Mouse (Mus musculus) forebrain, embryonic 14.5 days (tissue): ENCODE results near the gene Adprhl1. TPM values are rescaled to one million over a fixed set of nuclear protein-coding genes. Genes with fewer than 3 reads are reported as not detected.

Source experiments
- ATAC-seq: fragments of 200-750 bp; cut with Nextera tagmentation; 2 replicates; pipeline ENCODE4 v1.8.0; 2017; ENCODE audit warnings: mild to moderate bottlenecking, moderate library complexity
- DNase-seq: peaks from one replicate; pipeline ENCODE4 v3.0.0-alpha.2; 2015; ENCODE audit warnings: low spot score
- H3K27ac ChIP-seq: fragments of 300-500 bp; sonication (generic); 2 replicates; pipeline ENCODE4 v1.5.1; 2014; ENCODE audit warnings: low read depth, mild to moderate bottlenecking, control low read depth, low read length, moderate library complexity
- H3K27me3 ChIP-seq: fragments of 300-500 bp; sonication (generic); replicated peaks from 2 replicates; pipeline ENCODE4 v1.6.1; 2014; ENCODE audit warnings: low read length, control low read depth, mixed read lengths; ENCODE audit not compliant: control insufficient read depth, insufficient read depth
- H3K36me3 ChIP-seq: fragments of 300-500 bp; sonication (generic); 2 replicates; pipeline ENCODE4 v1.6.1; 2014; ENCODE audit warnings: low read length, control low read depth; ENCODE audit not compliant: control insufficient read depth, insufficient read depth
- H3K4me1 ChIP-seq: fragments of 300-500 bp; sonication (generic); 2 replicates; pipeline ENCODE4 v1.6.1; 2014; ENCODE audit warnings: antibody characterized with exemption, low read length, control low read depth; ENCODE audit not compliant: control insufficient read depth, insufficient read depth
- H3K4me2 ChIP-seq: fragments of 300-500 bp; sonication (generic); 2 replicates; pipeline ENCODE4 v1.6.1; 2014; ENCODE audit warnings: mild to moderate bottlenecking, control low read depth, low read length
- H3K4me3 ChIP-seq: fragments of 300-500 bp; sonication (generic); 2 replicates; pipeline ENCODE4 v1.5.1; 2014; ENCODE audit warnings: low read depth, low read length, control low read depth
- H3K9ac ChIP-seq: fragments of 300-500 bp; sonication (generic); 2 replicates; pipeline ENCODE4 v1.6.1; 2014; ENCODE audit warnings: mild to moderate bottlenecking, low read length, control low read depth, moderate library complexity
- H3K9me3 ChIP-seq: fragments of 300-500 bp; sonication (generic); replicated peaks from 2 replicates; pipeline ENCODE4 v1.6.1; 2016; ENCODE audit warnings: low read length, control low read depth, mixed read lengths; ENCODE audit not compliant: control insufficient read depth
- WGBS: fragments of 180-500 bp; shearing (Covaris S2); extraction: QIAGEN DNeasy Blood & Tissue Kit; methylation state at CpG from one replicate; pipeline ENCODE4 v1.1.7; 2014; 5-methylcytosine and 5-hydroxymethylcytosine counted together
- polyA plus RNA-seq: library from polyadenylated mRNA; unstranded; fragments of >200 nt; fragmentation: Nextera tagmentation; extraction: Ambion mirVana; gene quantifications from 2 replicates; pipeline ENCODE4 v1.2.1, GENCODE M21; 2014

Adprhl1 gene
- not detected in 2 replicates for polyA plus RNA-seq

DNA sequence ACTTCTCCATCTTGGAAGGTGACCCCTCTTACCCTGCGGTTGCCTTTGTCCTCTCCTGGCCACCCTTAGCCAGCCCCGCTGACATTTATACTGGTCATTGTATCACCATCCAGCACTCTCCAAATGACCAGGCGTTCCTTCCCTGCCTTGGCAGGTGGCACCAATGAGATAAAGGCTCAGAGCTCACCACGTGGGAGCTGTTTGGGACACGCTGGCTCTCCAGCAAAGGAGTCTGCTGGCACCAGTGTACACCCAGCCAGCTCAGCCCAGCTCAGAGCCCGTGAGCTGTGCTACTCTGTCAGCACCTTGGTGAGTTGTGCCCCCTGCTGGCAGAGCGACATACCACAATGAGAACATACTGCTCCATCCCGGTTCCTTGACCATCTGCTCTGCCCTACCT is at the start of gene Adprhl1:
Gene Adprhl1 (minus strand): TSS at position 144 of the 400 bp plus-strand sequence.
- no peaks in the 10 kb centered on the region for H3K4me1 ChIP-seq
- no peaks in the 10 kb centered on the region for H3K27me3 ChIP-seq
- H3K9me3 ChIP-seq = no peaks in the 10 kb centered on the region
- DNase-seq = peak; percentile 59
- no peak within 1 kb of the TSS for H3K4me2 ChIP-seq
- WGBS = 36% methylated on average over 8 of the region's 8 CpGs
- no peak within 1 kb of the TSS for H3K27ac ChIP-seq
- ATAC-seq = peak; percentile 58; the same call in 1 of the 2 replicates
- peaks cover 37% of the 10 kb centered on the region for H3K36me3 ChIP-seq
- no peak within 1 kb of the TSS for H3K9ac ChIP-seq
- no peak within 1 kb of the TSS for H3K4me3 ChIP-seq

DNA sequence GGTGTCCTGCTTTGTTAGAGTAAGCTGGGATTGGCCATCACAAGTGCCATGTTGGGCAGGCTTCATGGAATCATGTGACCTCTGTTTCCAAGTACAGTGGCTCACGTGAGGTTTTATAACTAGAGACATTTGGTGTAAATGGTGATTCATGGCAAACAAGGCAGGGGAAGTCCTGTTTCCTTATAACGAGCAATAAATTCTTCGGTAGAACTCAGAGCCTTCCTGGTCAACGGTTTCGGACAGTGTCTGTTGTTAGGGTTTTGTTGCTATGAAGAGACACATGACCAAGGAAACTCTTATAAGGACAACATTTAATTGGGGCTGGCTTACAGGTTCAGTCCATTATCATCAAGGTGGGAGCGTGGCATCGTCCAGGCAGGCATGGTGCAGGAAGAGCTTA is 47.1 kb upstream of the Adprhl1 start:
- no peaks in the 10 kb centered on the region for H3K9me3 ChIP-seq
- H3K27me3 ChIP-seq = no peaks in the 10 kb centered on the region
- DNase-seq = no peak
- H3K9ac ChIP-seq = no peak overlapping the region
- 88% methylated on average over 7 of the region's 7 CpGs for WGBS
- H3K4me1 ChIP-seq = no peaks in the 10 kb centered on the region
- no peak for ATAC-seq
- H3K36me3 ChIP-seq = peaks cover 76% of the 10 kb centered on the region
- H3K4me2 ChIP-seq = no peak overlapping the region
- H3K4me3 ChIP-seq = no peak overlapping the region
- H3K27ac ChIP-seq = no peak overlapping the region

DNA sequence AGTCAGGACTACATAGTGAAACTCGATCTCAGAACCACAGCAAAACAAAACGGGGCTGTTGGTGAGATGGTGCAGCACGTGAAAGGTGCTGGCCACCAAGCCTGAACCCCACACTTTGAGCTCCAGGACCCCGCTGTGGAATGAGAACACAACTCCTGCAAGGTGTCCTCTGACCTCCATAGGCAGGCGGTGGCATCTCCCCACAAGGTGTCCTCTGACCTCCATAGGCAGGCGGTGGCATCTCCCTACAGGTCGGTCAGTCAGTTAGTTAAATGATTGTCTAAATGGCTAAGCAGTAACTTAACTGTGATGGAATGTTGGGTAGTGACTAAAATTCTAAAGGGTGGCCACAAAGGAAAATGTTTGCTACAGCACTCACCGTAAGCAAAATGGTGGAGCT is 45.6 kb upstream of the Adprhl1 start:
- Histone ChIP-seq H3K36me3 (peaks cover 77% of the 10 kb centered on the region), H3K4me2 (no peak overlapping the region), H3K27ac (no peak overlapping the region), H3K9ac (no peak overlapping the region), H3K9me3 (no peaks in the 10 kb centered on the region), H3K4me1 (no peaks in the 10 kb centered on the region), H3K4me3 (no peak overlapping the region), H3K27me3 (no peaks in the 10 kb centered on the region)
- 97% methylated on average over 8 of the region's 8 CpGs for WGBS
- ATAC-seq (no peak), DNase-seq (no peak)

DNA sequence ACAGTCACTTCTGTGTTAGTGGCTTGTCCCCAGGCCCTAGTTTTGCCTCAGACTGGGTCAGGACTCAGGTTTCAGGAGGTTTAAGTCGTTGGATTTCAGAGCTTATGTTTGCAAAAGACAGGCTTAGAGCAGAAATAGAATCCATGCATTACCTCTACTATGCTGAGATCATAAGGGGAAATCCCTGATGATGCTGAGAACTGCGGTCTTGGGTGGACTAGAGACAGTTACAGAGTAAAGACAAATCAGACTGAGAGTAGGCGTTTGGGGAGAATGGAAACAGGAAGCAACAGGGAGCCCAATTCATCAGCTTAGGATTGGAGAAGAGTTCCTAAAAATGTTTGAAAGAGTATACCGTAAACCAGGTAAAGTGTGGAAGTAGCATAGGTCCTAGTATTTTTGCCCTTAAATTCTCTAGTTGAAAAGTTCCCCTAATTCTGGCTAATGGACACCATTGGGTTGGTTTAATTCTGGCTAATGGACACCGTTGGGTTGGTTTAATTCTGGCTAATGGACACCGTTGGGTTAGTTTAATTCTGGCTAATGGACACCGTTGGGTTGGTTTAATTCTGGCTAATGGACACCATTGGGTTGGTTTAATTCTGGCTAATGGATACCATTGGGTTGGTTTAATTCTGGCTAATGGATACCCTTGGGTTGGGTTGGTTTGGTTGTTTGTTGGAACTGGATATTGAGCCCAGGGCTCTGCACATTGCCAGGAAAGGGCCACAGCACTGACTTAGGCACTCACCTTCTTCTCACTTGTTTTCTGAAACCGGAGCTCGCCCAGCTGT is 39.9 kb upstream of the Adprhl1 start:
- WGBS = 96% methylated on average over 9 of the region's 9 CpGs
- peaks cover 63% of the 10 kb centered on the region for H3K36me3 ChIP-seq
- no peak overlapping the region for H3K4me3 ChIP-seq
- H3K9ac ChIP-seq = no peak overlapping the region
- no peaks in the 10 kb centered on the region for H3K27me3 ChIP-seq
- H3K4me2 ChIP-seq = no peak overlapping the region
- no peak overlapping the region for H3K27ac ChIP-seq
- ATAC-seq = no peak
- H3K4me1 ChIP-seq = peaks cover 5% of the 10 kb centered on the region
- no peak for DNase-seq
- H3K9me3 ChIP-seq = no peaks in the 10 kb centered on the region

DNA sequence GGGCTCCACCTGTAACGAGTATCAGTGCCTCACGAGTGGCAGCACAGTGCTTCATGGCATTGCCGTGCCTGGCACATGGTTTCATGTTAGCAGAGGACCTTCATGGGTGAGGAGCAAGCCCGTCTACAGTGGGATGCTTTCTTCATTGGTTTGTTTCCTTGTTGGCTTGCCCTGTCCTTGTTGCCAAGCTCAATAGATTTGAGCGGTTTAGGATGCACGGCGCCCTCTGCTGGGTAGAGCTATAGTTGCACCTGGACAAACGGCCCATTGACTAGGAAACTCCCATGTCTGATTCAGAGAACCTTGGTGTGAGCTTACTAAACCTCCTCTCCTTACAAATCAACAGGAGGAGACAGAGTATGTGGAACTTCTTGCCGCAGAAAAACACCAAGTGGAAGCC is 38.4 kb upstream of the Adprhl1 start:
- Histone ChIP-seq H3K9ac (no peak overlapping the region), H3K4me1 (peaks cover 7% of the 10 kb centered on the region), H3K4me2 (no peak overlapping the region), H3K27ac (no peak overlapping the region), H3K36me3 (peaks cover 55% of the 10 kb centered on the region), H3K9me3 (no peaks in the 10 kb centered on the region), H3K27me3 (no peaks in the 10 kb centered on the region), H3K4me3 (no peak overlapping the region)
- WGBS = 27% methylated on average over 9 of the region's 9 CpGs
- ATAC-seq = no peak
- DNase-seq = peak; percentile 73

DNA sequence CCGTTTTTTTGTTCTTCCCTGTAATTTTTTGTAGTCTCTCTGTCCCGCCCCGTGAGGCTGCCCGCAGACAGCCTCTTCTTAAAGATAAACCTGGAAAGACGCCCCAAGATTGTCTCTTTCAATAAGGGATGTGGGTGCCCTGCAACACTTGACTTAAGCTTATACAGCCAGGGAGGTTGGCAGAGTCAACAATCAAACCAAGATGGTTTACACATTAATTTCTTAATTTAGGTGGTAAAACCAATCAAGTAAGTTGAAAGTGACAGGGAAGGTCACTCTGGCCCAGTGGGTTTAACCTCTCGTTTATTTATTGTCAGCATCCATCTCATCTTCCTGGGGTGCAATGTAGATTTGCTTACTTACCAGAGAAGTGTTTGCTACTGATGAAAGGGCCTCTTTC is 34.7 kb upstream of the Adprhl1 start:
- Histone ChIP-seq H3K9me3 (no peaks in the 10 kb centered on the region), H3K9ac (peak overlapping the region; percentile 80), H3K27me3 (no peaks in the 10 kb centered on the region), H3K4me3 (peak overlapping the region; percentile 88), H3K36me3 (peaks cover 18% of the 10 kb centered on the region), H3K4me1 (peaks cover 13% of the 10 kb centered on the region), H3K27ac (no peak overlapping the region), H3K4me2 (peak overlapping the region; percentile 91)
- ATAC-seq (no peak), DNase-seq (no peak)
- 5% methylated on average over 6 of the region's 6 CpGs for WGBS

DNA sequence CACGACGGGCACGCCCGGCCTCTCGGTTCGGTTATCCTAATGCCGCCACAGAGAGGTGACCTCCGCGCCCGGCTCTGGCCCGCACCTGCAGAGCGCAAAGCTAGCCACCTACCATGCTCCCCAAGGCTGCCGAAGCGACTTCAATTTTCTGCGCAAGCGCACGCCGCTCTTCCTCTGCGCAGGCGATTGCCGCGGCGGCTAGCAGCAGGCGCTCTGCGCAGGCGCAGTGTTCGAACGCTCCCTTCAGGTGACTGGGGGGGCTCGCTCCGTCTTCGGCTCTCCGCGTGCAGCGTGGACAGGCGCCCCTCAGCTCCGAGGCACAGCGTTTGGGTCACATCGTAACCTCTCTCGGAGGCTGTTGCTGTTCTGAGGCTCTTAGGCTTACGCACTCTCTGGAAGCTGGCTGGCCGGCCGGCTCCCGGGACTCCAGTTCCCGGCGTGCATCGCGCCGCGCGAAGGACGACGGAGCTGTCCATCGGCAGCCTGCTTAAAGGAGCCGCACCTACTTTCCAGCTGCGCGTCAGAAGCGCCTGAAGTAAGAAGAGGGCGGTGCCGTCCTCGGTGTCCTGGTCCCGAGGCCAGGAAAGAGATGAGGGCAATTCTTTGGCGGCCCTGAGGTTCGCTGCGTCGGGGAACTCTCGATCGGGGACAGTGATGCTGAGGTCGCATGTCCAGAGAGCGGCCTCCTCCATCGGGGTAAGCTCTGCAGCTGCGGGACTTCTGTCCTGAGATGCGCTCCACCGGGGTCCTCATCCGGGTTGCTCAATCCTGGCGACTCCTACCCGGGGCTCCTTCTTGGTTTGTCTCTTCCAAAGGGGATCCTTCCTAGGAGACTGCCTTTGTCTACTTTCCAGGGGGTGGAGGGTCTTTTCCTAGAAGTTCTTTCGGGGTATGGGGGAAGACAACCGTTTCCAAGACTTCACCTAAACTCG is 34.0 kb upstream of the Adprhl1 start, which contains the start of the genes Dcun1d2 and Tmco3:
Gene Dcun1d2 (minus strand): TSS at position 440 of the 932 bp plus-strand sequence.
Gene Tmco3 (plus strand): TSS at position 499 of the 932 bp plus-strand sequence.
- Histone ChIP-seq H3K9ac (peak within 1 kb of the TSS; percentile 80), H3K36me3 (peaks cover 14% of the 10 kb centered on the region; the same call in 1 of the 2 replicates), H3K27ac (peak within 1 kb of the TSS; percentile 80), H3K4me1 (peaks cover 13% of the 10 kb centered on the region), H3K4me2 (peak within 1 kb of the TSS; percentile 91), H3K9me3 (no peaks in the 10 kb centered on the region), H3K27me3 (no peaks in the 10 kb centered on the region), H3K4me3 (peak within 1 kb of the TSS; percentile 88)
- under 1% methylated on average over 79 of the region's 79 CpGs for WGBS
- ATAC-seq (peak; percentile 95), DNase-seq (peak; percentile 98)

DNA sequence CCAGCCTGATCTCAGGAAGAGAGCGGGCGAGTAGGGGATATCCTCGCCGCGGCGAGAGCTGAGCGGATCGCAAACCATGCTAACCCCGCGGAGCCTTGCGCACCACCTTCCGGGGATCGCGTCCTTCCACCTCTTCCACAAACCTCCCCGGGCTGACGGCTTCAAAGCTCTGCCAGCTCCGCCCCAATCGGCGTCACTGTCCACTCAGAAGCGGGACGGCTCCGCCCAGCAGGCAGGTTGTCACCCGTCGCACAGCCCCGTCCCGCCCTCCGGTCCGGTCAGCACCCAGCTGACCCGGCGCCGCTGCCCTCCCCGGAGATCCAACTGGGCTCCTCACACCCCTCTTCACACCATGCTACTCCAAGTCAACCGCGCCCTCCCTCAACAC is 33.3 kb upstream of the Adprhl1 start:
- ATAC-seq (peak; percentile 67; the same call in 1 of the 2 replicates), DNase-seq (peak; percentile 68)
- Histone ChIP-seq H3K36me3 (peaks cover 10% of the 10 kb centered on the region; the same call in 1 of the 2 replicates), H3K4me3 (peak overlapping the region; percentile 88), H3K27me3 (no peaks in the 10 kb centered on the region), H3K4me1 (peaks cover 13% of the 10 kb centered on the region), H3K9me3 (no peaks in the 10 kb centered on the region), H3K27ac (peak overlapping the region; percentile 80), H3K9ac (peak overlapping the region; percentile 80), H3K4me2 (peak overlapping the region; percentile 91)
- under 1% methylated on average over 34 of the region's 34 CpGs for WGBS
